Mouse (Mus musculus): ENCODE results near the gene Abca7. TPM values are rescaled to one million over a fixed set of nuclear protein-coding genes. Genes with fewer than 3 reads are reported as not detected.
A peak's percentile ranks its signal among the peaks of the same experiment; 100 is the strongest.

The Abca7 gene
- polyA plus RNA-seq, 1 experiment, result 3.5 TPM

DNA sequence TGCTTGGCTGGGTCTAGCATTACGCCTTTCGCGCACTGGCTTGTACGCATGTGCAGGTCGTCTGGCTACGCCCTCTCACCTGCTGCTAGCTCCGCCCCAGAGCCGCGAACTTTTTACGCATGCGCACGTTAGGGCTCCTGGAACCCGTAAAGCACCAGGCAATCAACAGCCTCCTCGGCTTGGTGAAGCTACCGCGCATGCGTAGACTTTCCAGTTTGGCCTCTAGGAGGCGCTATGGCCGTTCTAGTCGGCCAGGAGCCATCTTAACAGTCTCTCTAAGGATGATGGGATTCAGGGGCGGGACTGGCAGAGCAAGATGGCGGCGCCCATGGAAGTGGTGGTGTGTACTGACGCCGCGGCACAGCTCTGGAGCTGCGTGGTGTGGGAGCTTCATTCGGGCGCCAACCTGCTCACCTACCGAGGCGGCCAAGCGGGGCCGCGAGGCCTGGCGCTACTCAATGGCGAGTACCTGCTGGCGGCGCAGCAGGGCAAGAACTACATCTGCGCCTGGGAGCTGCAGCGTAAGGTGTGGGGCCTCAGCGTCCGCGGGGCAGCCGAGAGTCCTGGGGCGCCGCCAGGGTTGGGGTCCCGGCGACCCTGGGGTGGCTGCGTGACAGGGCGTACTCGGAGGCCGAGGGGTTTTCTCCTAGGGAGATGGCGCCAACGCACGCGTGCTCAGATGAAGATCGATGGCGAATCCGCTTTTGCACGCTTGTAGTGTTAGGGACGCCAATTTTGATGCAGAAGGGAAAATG lies 36.3 kb upstream of the Abca7 start, which contains the start of gene Wdr18:
Wdr18 (plus strand) TSS at position 306 of the 755 bp plus-strand sequence.
- Histone ChIP-seq H3K4me1 (ENCODE audit: control insufficient read depth, insufficient read depth, low read length) (peaks cover 5% of the 10 kb centered on the region), H3K4me3 (ENCODE audit: insufficient read depth, low read length) (peak within 1 kb of the TSS; percentile 79), H3K27ac (ENCODE audit: insufficient read depth, low read length) (no peak within 1 kb of the TSS)
- TF ChIP-seq POLR2A (IDR thresholded peaks at IDR 0.05; ENCODE audit: low read depth, low read length) (peak; percentile 73), CTCF (IDR thresholded peaks at IDR 0.05; ENCODE audit: borderline replicate concordance, insufficient read depth, low read length) (peak; percentile 70)

DNA sequence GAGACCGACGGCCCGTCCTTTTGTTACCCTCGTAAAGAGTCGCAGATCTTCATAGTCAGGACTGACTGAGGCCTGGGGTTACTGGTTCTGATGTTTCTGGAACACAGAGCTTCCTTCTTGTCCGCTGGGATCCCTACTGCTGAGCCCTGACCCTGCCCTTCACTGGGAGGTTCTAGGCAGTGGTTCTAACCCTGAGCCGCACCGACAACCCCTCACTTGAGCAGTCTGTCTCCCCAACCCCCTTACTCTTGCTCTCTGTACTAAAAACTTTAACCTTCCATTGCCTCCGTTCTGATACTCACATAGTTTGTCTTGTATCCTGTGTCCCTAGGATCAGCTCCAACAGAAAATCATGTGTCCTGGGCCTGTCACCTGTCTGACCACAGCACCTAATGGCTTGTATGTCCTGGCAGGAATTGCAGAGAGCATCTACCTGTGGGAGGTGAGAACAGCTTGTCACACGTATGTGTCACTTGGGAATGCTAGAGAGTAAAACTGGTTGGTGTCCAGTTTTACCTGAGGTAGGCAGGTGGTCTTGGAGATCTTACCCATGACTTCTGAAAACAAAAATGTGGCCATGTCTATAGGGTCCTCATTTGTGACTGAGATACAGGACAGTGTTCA lies 35.5 kb upstream of the Abca7 start:
- no peak overlapping the region for H3K27ac ChIP-seq (ENCODE audit: insufficient read depth, low read length)
- TF ChIP-seq CTCF (IDR thresholded peaks at IDR 0.05; ENCODE audit: borderline replicate concordance, insufficient read depth, low read length) (no peak), POLR2A (IDR thresholded peaks at IDR 0.05; ENCODE audit: low read depth, low read length) (no peak)
- peak overlapping the region; percentile 79 for H3K4me3 ChIP-seq (ENCODE audit: insufficient read depth, low read length)
- H3K4me1 ChIP-seq (ENCODE audit: control insufficient read depth, insufficient read depth, low read length), result peaks cover 5% of the 10 kb centered on the region

GRCm38 (mm10) chr10:79964727-79965126 lies 31.6 kb upstream of the Abca7 start:
- no peak overlapping the region for H3K4me3 ChIP-seq (ENCODE audit: insufficient read depth, low read length)
- H3K4me1 ChIP-seq (ENCODE audit: control insufficient read depth, insufficient read depth, low read length), result peaks cover 5% of the 10 kb centered on the region
- no peak overlapping the region for H3K27ac ChIP-seq (ENCODE audit: insufficient read depth, low read length)
- no peak for TF ChIP-seq POLR2A (IDR thresholded peaks at IDR 0.05; ENCODE audit: low read depth, low read length)

- TF ChIP-seq CTCF (IDR thresholded peaks at IDR 0.05; ENCODE audit: borderline replicate concordance, insufficient read depth, low read length) (no peak), POLR2A (IDR thresholded peaks at IDR 0.05; ENCODE audit: low read depth, low read length) (no peak)
- H3K4me1 ChIP-seq (ENCODE audit: control insufficient read depth, insufficient read depth, low read length), result peaks cover 5% of the 10 kb centered on the region
- no peak overlapping the region for H3K27ac ChIP-seq (ENCODE audit: insufficient read depth, low read length)
- no peak overlapping the region for H3K4me3 ChIP-seq (ENCODE audit: insufficient read depth, low read length)
Measured at GRCm38 (mm10) chr10:79965325-79965724, 31.0 kb upstream of the Abca7 start.

DNA sequence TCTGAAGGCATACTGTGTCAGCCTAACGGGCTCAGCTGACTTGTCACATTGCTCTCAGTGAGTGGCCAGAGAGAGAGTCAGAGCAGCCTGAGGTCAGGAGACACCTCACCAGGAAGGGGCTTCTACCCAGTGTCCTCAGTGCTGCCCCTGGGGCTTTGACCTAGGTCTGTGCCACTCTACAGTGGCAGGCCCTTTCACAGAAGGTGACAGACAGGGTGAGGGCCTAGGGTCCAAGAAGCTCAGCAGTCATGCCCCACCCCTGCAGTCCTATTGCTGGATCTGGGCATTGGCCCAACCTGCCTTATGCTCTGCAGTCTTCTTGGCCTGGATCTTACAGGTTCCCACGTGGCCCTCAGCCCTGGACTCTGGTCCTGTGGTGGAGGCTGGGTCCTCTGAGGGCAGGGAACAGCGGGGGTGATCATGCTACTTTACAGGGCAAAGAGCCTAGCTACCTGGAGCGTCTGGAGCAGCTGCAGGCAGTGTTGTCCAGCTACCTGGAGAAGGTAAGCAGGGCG lies 29.4 kb upstream of the Abca7 start:
- Histone ChIP-seq H3K4me3 (ENCODE audit: insufficient read depth, low read length) (no peak overlapping the region), H3K27ac (ENCODE audit: insufficient read depth, low read length) (no peak overlapping the region), H3K4me1 (ENCODE audit: control insufficient read depth, insufficient read depth, low read length) (no peaks in the 10 kb centered on the region)
- TF ChIP-seq CTCF (IDR thresholded peaks at IDR 0.05; ENCODE audit: borderline replicate concordance, insufficient read depth, low read length) (no peak), POLR2A (IDR thresholded peaks at IDR 0.05; ENCODE audit: low read depth, low read length) (no peak)

- Histone ChIP-seq H3K27ac (ENCODE audit: insufficient read depth, low read length) (no peak overlapping the region), H3K4me3 (ENCODE audit: insufficient read depth, low read length) (no peak overlapping the region)
Measured at GRCm38 (mm10) chr10:79968181-79968580, 28.1 kb upstream of the Abca7 start.

DNA sequence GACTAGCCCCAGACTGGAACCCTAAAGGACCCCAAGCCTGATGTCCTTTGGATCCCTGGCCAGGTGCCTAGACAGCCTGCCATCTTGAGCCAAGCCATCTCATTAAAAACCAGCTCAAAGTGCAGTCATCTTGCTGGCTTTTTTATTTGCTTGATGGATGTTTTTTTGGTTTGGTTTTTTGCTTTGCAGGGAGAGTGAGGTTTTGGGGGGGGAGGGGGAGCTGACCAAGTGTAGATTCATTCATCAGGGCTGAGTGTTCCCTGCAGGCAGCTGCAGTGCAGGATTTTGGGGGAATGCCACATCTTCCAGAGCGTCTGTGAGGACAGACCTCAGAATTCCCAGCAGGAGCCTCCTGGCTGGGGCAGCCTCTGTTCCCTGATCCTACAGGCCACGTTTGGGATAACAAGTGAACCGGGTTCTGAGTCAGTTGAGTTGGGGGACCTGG lies 27.1 kb upstream of the Abca7 start:
- Histone ChIP-seq H3K4me1 (ENCODE audit: control insufficient read depth, insufficient read depth, low read length) (no peaks in the 10 kb centered on the region), H3K27ac (ENCODE audit: insufficient read depth, low read length) (no peak overlapping the region), H3K4me3 (ENCODE audit: insufficient read depth, low read length) (no peak overlapping the region)
- TF ChIP-seq CTCF (IDR thresholded peaks at IDR 0.05; ENCODE audit: borderline replicate concordance, insufficient read depth, low read length) (no peak), POLR2A (IDR thresholded peaks at IDR 0.05; ENCODE audit: low read depth, low read length) (no peak; the same call in 1 of the 2 replicates)

More at GRCm38 (mm10) chr10:79968181-79968580, 28.1 kb upstream of the Abca7 start:
- TF ChIP-seq POLR2A (IDR thresholded peaks at IDR 0.05; ENCODE audit: low read depth, low read length) (no peak), CTCF (IDR thresholded peaks at IDR 0.05; ENCODE audit: borderline replicate concordance, insufficient read depth, low read length) (no peak)
- no peaks in the 10 kb centered on the region for H3K4me1 ChIP-seq (ENCODE audit: control insufficient read depth, insufficient read depth, low read length)

DNA sequence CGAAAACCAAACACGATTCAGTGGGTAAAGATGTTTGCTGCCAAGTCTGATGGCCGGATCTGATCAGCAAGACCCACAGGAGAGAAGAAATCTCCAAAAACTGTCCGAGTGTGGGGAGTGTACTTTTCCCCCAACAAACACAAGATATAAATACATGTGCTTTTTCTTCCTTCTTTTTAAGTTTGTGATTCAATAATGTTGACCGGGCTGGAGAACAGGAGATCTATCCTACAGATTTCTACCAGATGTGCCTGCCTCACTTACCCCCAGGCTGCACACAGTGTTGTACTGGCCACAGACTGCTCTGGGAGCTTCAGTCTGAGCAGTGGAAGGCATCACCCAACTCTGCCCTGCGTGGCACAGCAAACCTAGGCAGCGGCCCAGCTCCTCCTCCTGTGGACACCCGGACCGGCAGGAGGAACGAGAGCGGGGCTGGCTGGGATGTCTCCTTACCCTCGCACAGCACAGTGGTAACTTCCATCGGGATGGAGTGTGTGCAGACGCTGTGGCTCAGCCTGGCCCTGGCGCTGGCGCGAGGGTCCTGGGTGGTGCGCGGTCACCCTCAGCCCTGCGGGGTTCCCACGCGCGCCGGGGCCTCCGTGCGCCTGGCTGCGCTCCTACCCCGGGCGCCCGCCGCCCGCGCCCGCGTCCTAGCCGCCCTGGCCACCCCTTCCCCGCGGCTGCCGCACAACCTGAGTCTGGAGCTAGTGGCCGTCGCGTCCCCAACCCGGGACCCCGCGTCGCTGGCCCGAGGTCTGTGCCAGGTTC lies 25.7 kb upstream of the Abca7 start, which contains the start of gene Grin3b:
Grin3b (plus strand) TSS at position 301 of the 768 bp plus-strand sequence.
- no peak for TF ChIP-seq POLR2A (IDR thresholded peaks at IDR 0.05; ENCODE audit: low read depth, low read length)
- no peak for TF ChIP-seq CTCF (IDR thresholded peaks at IDR 0.05; ENCODE audit: borderline replicate concordance, insufficient read depth, low read length)
- no peak within 1 kb of the TSS for H3K27ac ChIP-seq (ENCODE audit: insufficient read depth, low read length)
- no peaks in the 10 kb centered on the region for H3K4me1 ChIP-seq (ENCODE audit: control insufficient read depth, insufficient read depth, low read length)
- H3K4me3 ChIP-seq (ENCODE audit: insufficient read depth, low read length), result no peak within 1 kb of the TSS

GRCm38 (mm10) chr10:79971183-79971497 lies 25.2 kb upstream of the Abca7 start:
- H3K4me1 ChIP-seq (ENCODE audit: control insufficient read depth, insufficient read depth, low read length), result no peaks in the 10 kb centered on the region
- H3K4me3 ChIP-seq (ENCODE audit: insufficient read depth, low read length), result no peak overlapping the region
- no peak for TF ChIP-seq POLR2A (IDR thresholded peaks at IDR 0.05; ENCODE audit: low read depth, low read length)
- TF ChIP-seq CTCF (IDR thresholded peaks at IDR 0.05; ENCODE audit: borderline replicate concordance, insufficient read depth, low read length), result no peak
- H3K27ac ChIP-seq (ENCODE audit: insufficient read depth, low read length), result no peak overlapping the region

Data from embryonic fibroblast, embryonic 13.5 days (primary cell).